Mouse (Mus musculus): ENCODE data around the gene Cox5a. TPM values are rescaled to one million over a fixed set of nuclear protein-coding genes. Genes with fewer than 3 reads are reported as not detected.

The Cox5a gene
- polyA plus RNA-seq (2016; fragmentation: Nextera tagmentation; extraction: Ambion mirVana) = 415 and 442 TPM in 2 replicates

- Histone ChIP-seq H3K4me2 (peak within 1 kb of the TSS; percentile 92), H3K27ac (peak within 1 kb of the TSS; percentile 97), H3K9ac (peak within 1 kb of the TSS; percentile 98), H3K36me3 (peaks cover 5% of the 10 kb centered on the region), H3K9me3 (replicated peaks) (no peaks in the 10 kb centered on the region), H3K27me3 (replicated peaks) (no peaks in the 10 kb centered on the region), H3K4me3 (peak within 1 kb of the TSS; percentile 96), H3K4me1 (peaks cover 51% of the 10 kb centered on the region)
- ATAC-seq = peak; percentile 97
- WGBS (ENCODE audit: insufficient replicate concordance) = under 1% methylated on average over 95 of the region's 95 CpGs
Measured at GRCm38 (mm10) chr9:57521056-57521911, at the start of gene Cox5a. Gene Cox5a (plus strand): TSS chr9:57521274.

GRCm38 (mm10) chr9:57485774-57486173 lies 35.3 kb upstream of the Cox5a start:
- no peaks in the 10 kb centered on the region for H3K36me3 ChIP-seq
- no peaks in the 10 kb centered on the region for H3K4me1 ChIP-seq
- ATAC-seq = no peak
- H3K27ac ChIP-seq = no peak overlapping the region
- 14% methylated on average over 7 of the region's 7 CpGs for WGBS (ENCODE audit: insufficient replicate concordance)
- H3K27me3 ChIP-seq (replicated peaks) = peaks cover 32% of the 10 kb centered on the region
- H3K4me3 ChIP-seq = no peak overlapping the region
- no peak overlapping the region for H3K9ac ChIP-seq
- no peak overlapping the region for H3K4me2 ChIP-seq
- H3K9me3 ChIP-seq (replicated peaks) = no peaks in the 10 kb centered on the region

DNA sequence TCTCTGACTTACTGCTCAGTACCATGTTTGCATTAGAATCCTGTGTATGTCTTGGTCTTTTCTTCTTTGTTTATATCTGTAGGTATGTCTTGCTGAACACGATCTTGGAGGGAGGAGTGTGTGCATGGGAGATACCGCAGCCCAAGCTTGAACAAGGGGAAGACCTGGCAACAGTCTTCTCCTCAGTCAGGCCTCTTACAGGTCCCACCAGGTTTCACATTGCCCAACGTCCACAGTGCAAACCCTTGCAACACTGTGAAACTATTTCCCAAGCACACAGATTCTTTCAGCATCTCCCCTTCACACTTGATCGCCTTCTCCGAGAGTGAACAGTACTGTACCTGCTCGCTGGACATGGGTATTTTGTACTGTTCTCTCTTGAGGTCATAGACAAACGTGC lies 33.3 kb upstream of the Cox5a start:
- WGBS (ENCODE audit: insufficient replicate concordance) = 58% methylated on average over 7 of the region's 7 CpGs
- Histone ChIP-seq H3K4me2 (no peak overlapping the region), H3K27ac (no peak overlapping the region)

GRCm38 (mm10) chr9:57493532-57493931 lies 27.5 kb upstream of the Cox5a start:
- no peak for ATAC-seq
- Histone ChIP-seq H3K9ac (no peak overlapping the region), H3K4me2 (no peak overlapping the region), H3K9me3 (replicated peaks) (no peaks in the 10 kb centered on the region), H3K36me3 (no peaks in the 10 kb centered on the region), H3K27me3 (replicated peaks) (peaks cover 34% of the 10 kb centered on the region), H3K4me3 (no peak overlapping the region), H3K4me1 (no peaks in the 10 kb centered on the region), H3K27ac (no peak overlapping the region)
- WGBS (ENCODE audit: insufficient replicate concordance) = 71% methylated on average over 2 of the region's 2 CpGs

More for the DNA sequence above, 33.3 kb upstream of the Cox5a start:
- Histone ChIP-seq H3K4me1 (no peaks in the 10 kb centered on the region), H3K4me3 (no peak overlapping the region), H3K9ac (no peak overlapping the region), H3K27me3 (replicated peaks) (peaks cover 31% of the 10 kb centered on the region), H3K36me3 (no peaks in the 10 kb centered on the region), H3K9me3 (replicated peaks) (no peaks in the 10 kb centered on the region)
- no peak for ATAC-seq

DNA sequence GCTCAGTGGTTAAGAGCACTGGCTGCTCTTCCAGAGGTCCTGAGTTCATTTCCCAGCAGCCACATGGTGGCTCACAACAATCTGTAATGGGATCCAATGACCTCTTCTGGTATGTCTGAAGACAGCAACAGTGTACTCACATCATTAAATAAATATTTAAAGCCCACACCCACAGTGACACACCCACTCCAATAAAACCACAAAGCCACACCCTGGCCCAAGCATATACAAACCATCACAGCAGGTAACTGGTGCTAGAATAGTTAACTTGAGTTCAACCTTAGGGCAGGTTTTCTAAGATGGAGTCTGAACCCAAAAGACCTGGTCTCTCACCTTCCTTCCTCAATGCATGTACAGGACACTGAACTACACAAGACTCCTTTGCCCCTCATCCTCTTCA lies 26.1 kb upstream of the Cox5a start:
- H3K36me3 ChIP-seq = no peaks in the 10 kb centered on the region
- H3K27me3 ChIP-seq (replicated peaks) = peaks cover 49% of the 10 kb centered on the region
- no peak overlapping the region for H3K9ac ChIP-seq
- no peaks in the 10 kb centered on the region for H3K4me1 ChIP-seq
- ATAC-seq = no peak
- H3K4me2 ChIP-seq = no peak overlapping the region
- H3K4me3 ChIP-seq = no peak overlapping the region
- no peak overlapping the region for H3K27ac ChIP-seq
- no peaks in the 10 kb centered on the region for H3K9me3 ChIP-seq (replicated peaks)

DNA sequence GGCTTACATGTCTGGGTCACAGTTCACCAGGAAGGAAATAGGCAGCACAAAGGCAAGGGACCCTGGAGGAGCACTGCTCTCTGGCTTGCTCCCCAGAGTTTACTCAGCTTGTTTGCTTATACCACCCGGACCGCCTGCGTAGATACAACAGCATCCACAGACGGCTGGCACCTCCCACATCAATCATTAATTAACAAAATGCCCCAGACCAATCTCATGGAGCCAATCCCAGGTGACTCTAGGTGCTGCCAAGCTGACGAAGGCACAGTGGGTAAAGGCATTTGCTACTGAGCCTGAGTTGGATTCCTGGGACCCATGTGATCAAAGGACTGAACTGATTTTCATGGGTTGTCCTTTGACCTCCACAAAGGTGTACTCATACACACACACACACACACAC lies 23.8 kb upstream of the Cox5a start:
- Histone ChIP-seq H3K36me3 (no peaks in the 10 kb centered on the region), H3K4me1 (peaks cover 6% of the 10 kb centered on the region; the same call in 1 of the 2 replicates), H3K27me3 (replicated peaks) (peaks cover 71% of the 10 kb centered on the region), H3K4me3 (no peak overlapping the region), H3K9ac (no peak overlapping the region), H3K9me3 (replicated peaks) (no peaks in the 10 kb centered on the region), H3K27ac (no peak overlapping the region), H3K4me2 (no peak overlapping the region)
- 61% methylated on average over 5 of the region's 5 CpGs for WGBS (ENCODE audit: insufficient replicate concordance)
- no peak for ATAC-seq

GRCm38 (mm10) chr9:57498536-57498935 lies 22.5 kb upstream of the Cox5a start:
- peaks cover 11% of the 10 kb centered on the region for H3K4me1 ChIP-seq
- no peak overlapping the region for H3K9ac ChIP-seq
- 63% methylated on average over 7 of the region's 7 CpGs for WGBS (ENCODE audit: insufficient replicate concordance)
- H3K9me3 ChIP-seq (replicated peaks) = no peaks in the 10 kb centered on the region
- ATAC-seq = no peak
- H3K36me3 ChIP-seq = no peaks in the 10 kb centered on the region
- H3K27ac ChIP-seq = no peak overlapping the region
- H3K4me2 ChIP-seq = no peak overlapping the region
- no peak overlapping the region for H3K4me3 ChIP-seq
- H3K27me3 ChIP-seq (replicated peaks) = peaks cover 84% of the 10 kb centered on the region

- H3K27ac ChIP-seq = no peak overlapping the region
- H3K9ac ChIP-seq = no peak overlapping the region
- peaks cover 100% of the 10 kb centered on the region for H3K27me3 ChIP-seq (replicated peaks)
- 18% methylated on average over 13 of the region's 13 CpGs for whole genome bisulfite sequencing (ENCODE audit: insufficient replicate concordance)
- no peak for ATAC-seq
- H3K4me3 ChIP-seq = no peak overlapping the region
- no peaks in the 10 kb centered on the region for H3K36me3 ChIP-seq
- H3K4me1 ChIP-seq = peaks cover 40% of the 10 kb centered on the region
- no peak overlapping the region for H3K4me2 ChIP-seq
- no peaks in the 10 kb centered on the region for H3K9me3 ChIP-seq (replicated peaks)
Measured at GRCm38 (mm10) chr9:57501452-57501851, 19.6 kb upstream of the Cox5a start.

GRCm38 (mm10) chr9:57501861-57502260 lies 19.2 kb upstream of the Cox5a start:
- no peak for ATAC-seq
- Histone ChIP-seq H3K9ac (no peak overlapping the region), H3K4me3 (no peak overlapping the region), H3K9me3 (replicated peaks) (no peaks in the 10 kb centered on the region), H3K27me3 (replicated peaks) (peaks cover 100% of the 10 kb centered on the region), H3K36me3 (no peaks in the 10 kb centered on the region), H3K27ac (no peak overlapping the region), H3K4me1 (peaks cover 44% of the 10 kb centered on the region), H3K4me2 (no peak overlapping the region)
- WGBS (ENCODE audit: insufficient replicate concordance) = 5% methylated on average over 20 of the region's 20 CpGs

DNA sequence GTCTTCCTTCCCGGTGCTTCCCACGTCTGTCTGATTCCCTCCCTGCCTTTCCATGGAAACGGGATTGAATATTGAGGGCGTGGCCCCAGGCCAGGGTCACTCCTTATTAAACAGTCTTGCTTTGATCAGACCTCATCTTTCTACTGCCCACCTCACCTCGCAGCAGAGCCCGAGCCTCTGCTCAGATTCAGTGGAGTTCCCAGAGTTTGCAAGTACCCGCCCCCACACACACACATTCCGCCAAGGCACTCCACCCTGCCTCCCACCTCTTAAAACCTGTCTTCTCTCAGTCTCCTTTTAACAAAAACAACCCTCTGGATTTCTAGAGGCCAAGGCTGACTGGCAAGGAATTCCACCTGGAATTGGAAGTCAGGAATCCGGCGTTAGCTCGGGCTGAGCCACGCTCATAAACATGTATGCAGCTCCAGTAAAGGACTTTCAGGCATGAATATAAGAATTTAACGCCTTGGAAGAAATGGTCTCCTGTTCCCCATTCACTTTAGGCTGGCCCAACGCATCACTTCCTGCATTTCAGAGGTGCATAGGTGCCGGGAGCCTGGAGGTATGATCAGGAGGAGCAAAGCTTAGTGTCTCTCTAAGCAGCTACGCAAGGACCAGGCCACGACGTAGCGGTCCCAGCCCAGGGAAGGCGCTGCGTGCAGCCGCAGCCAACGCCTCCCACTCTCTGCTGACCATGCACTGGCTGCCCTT lies 18.0 kb upstream of the Cox5a start:
- 7% methylated on average over 23 of the region's 23 CpGs for WGBS (ENCODE audit: insufficient replicate concordance)
- Histone ChIP-seq H3K4me1 (peaks cover 48% of the 10 kb centered on the region), H3K27ac (no peak overlapping the region), H3K27me3 (replicated peaks) (peaks cover 94% of the 10 kb centered on the region), H3K4me3 (peak overlapping the region; percentile 40), H3K36me3 (no peaks in the 10 kb centered on the region), H3K9me3 (replicated peaks) (no peaks in the 10 kb centered on the region), H3K9ac (no peak overlapping the region), H3K4me2 (peak overlapping the region; percentile 68)
- ATAC-seq = no peak

- no peak for ATAC-seq
- no peak within 1 kb of the TSS; the same call in 1 of the 2 replicates for H3K9ac ChIP-seq
- no peak within 1 kb of the TSS for H3K27ac ChIP-seq
Measured at GRCm38 (mm10) chr9:57503622-57504380, 17.3 kb upstream of the Cox5a start, which contains the start of gene Rpp25. Gene Rpp25 (plus strand): TSS chr9:57504026.

DNA sequence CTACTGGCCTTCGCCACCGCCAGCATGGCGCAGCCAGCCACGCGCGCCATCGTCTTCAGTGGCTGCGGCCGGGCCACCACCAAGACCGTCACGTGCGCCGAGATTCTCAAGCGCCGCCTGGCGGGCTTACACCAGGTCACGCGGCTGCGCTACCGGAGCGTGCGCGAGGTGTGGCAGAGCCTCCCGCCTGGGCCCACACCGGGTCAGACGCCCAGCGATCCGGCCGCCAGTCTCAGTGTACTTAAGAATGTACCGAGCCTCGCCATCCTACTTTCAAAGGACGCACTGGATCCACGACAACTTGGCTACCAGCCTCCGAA lies 16.7 kb upstream of the Cox5a start:
- Histone ChIP-seq H3K4me1 (peaks cover 48% of the 10 kb centered on the region), H3K27me3 (replicated peaks) (peaks cover 81% of the 10 kb centered on the region), H3K4me2 (peak overlapping the region; percentile 68), H3K27ac (no peak overlapping the region), H3K36me3 (no peaks in the 10 kb centered on the region), H3K4me3 (peak overlapping the region; percentile 40), H3K9me3 (replicated peaks) (no peaks in the 10 kb centered on the region), H3K9ac (no peak overlapping the region; the same call in 1 of the 2 replicates)
- no peak for ATAC-seq
- WGBS (ENCODE audit: insufficient replicate concordance) = 3% methylated on average over 34 of the region's 34 CpGs

More at GRCm38 (mm10) chr9:57503622-57504380, 17.3 kb upstream of the Cox5a start, which contains the start of gene Rpp25:
- Histone ChIP-seq H3K4me3 (peak within 1 kb of the TSS; percentile 40), H3K9me3 (replicated peaks) (no peaks in the 10 kb centered on the region), H3K4me2 (peak within 1 kb of the TSS; percentile 68), H3K4me1 (peaks cover 48% of the 10 kb centered on the region), H3K36me3 (no peaks in the 10 kb centered on the region), H3K27me3 (replicated peaks) (peaks cover 86% of the 10 kb centered on the region)
- WGBS (ENCODE audit: insufficient replicate concordance) = under 1% methylated on average over 46 of the region's 46 CpGs

Data from liver, embryonic 12.5 days (tissue).